Comparison of ENCODE assay signal across 12 mouse cellular contexts in genomic region chr8:122867982-122868381, GRCm38 (mm10).
"Had no signal": no experiment of that assay in that cellular context is flagged by ENCODE, and none has a peak within 500 bp of the region (broad histone marks: within the 10 kb centered on the region; RNA-seq: fewer than 3 reads in every experiment).

No protein-coding gene starts in this region.

- DNase-seq: left cerebral cortex, postnatal 4 days; liver; liver, embryonic 13.5 days; liver, postnatal 0 days; lung, adult 18-20 months; lung, adult 2 months; lung, embryonic 14.5 days; lung, postnatal 10 days; lung, postnatal 14 days; lung, postnatal 36 days; lung, postnatal 4 days; midbrain, embryonic 14.5 days had no signal
